Mouse (Mus musculus) intestine, embryonic 14.5 days (tissue): ENCODE data around the gene Daam1. TPM values are rescaled to one million over a fixed set of nuclear protein-coding genes. Genes with fewer than 3 reads are reported as not detected.

Experiments used
- ATAC-seq: fragments of 200-750 bp; cut with Nextera tagmentation; replicated peaks from 2 replicates; pipeline ENCODE4 v1.8.0; 2017; ENCODE audit warnings: low read depth, moderate number of reproducible peaks, moderate TSS enrichment, moderate library complexity; ENCODE audit not compliant: low FRiP score, low TSS enrichment
- DNase-seq: peaks from one replicate; pipeline ENCODE4 v3.0.0-alpha.2; 2018; ENCODE audit warnings: low spot score
- H3K27ac ChIP-seq: fragments of 300-500 bp; sonication (generic); 2 replicates; pipeline ENCODE4 v1.5.1; 2014; ENCODE audit warnings: low read depth, mild to moderate bottlenecking, control low read depth
- H3K27me3 ChIP-seq: fragments of 300-500 bp; sonication (generic); replicated peaks from 2 replicates; pipeline ENCODE4 v1.6.1; 2014; ENCODE audit warnings: low read length, control low read depth; ENCODE audit not compliant: control insufficient read depth, insufficient read depth
- H3K36me3 ChIP-seq: fragments of 300-500 bp; sonication (generic); 2 replicates; pipeline ENCODE4 v1.6.1; 2014; ENCODE audit warnings: low read length, control low read depth; ENCODE audit not compliant: control insufficient read depth, insufficient read depth
- H3K4me1 ChIP-seq: fragments of 300-500 bp; sonication (generic); replicated peaks from 2 replicates; pipeline ENCODE4 v1.6.1; 2014; ENCODE audit warnings: low read length, control low read depth, mixed read lengths; ENCODE audit not compliant: control insufficient read depth, insufficient read depth
- H3K4me2 ChIP-seq: fragments of 300-500 bp; sonication (generic); 2 replicates; pipeline ENCODE4 v1.6.1; 2014; ENCODE audit warnings: low read length
- H3K4me3 ChIP-seq: fragments of 300-500 bp; sonication (generic); 2 replicates; pipeline ENCODE4 v1.5.1; 2014; ENCODE audit warnings: low read depth, low read length, control low read depth, mixed read lengths
- H3K9ac ChIP-seq: fragments of 300-500 bp; sonication (generic); 2 replicates; pipeline ENCODE4 v1.6.1; 2014; ENCODE audit warnings: mild to moderate bottlenecking, low read length
- H3K9me3 ChIP-seq: fragments of 300-500 bp; sonication (generic); 2 replicates; pipeline ENCODE4 v1.6.1; 2016; ENCODE audit warnings: low read length, control low read depth; ENCODE audit not compliant: control insufficient read depth
- WGBS: fragments of 180-500 bp; shearing (Covaris S2); extraction: QIAGEN DNeasy Blood & Tissue Kit; methylation state at CpG from one replicate; pipeline ENCODE4 v1.1.7; 2014; 5-methylcytosine and 5-hydroxymethylcytosine counted together
- polyA plus RNA-seq: library from polyadenylated mRNA; unstranded; fragments of >200 nt; fragmentation: Nextera tagmentation; extraction: Ambion mirVana; gene quantifications from 2 replicates; pipeline ENCODE4 v1.2.1, GENCODE M21; 2014

Daam1 gene
- polyA plus RNA-seq, 1 experiment from 2014 or later = 15.6 TPM

DNA sequence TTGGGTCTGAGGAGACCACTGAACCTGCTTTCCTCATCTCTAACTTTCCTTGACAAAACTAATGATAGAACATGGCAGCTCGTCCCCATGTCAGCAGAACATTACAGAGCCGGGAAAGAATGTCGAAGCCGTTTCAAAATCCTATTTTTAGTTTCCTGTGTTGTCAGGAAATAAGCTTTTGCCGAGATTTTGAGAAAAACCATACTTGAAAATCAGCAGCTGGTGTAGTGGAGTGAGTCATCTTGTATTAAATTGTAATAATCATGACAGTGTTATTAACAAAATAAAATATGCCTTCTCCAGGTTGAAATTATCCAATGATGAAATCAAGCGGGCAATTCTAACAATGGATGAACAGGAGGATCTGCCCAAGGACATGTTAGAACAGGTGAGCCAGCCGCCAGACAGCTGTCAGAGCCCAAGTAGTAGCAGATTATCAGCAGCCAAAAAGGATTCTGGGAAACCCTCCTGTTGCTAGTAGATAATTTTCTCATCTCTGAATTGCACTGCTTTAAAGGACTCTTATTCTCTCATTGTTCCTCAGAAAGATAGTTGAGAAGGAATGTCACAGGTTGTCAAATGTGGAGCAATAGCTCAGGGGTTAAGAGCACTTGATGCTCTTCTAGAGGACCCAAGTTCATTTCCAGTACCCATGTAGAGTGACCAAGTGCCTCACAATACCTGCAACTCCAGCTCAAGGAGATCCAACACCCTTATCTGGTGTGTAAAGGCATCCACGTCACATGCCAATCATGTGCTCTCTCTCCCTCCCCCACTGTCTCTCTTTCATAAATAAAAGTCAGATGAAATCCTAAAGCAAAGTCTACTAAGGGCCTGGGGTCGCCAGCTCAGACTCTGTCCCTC, 140.1 kb downstream of the Daam1 start:
- H3K9ac ChIP-seq = no peak overlapping the region
- H3K4me3 ChIP-seq = no peak overlapping the region
- DNase-seq = no peak
- H3K4me1 ChIP-seq = peaks cover 25% of the 10 kb centered on the region
- peak overlapping the region; percentile 74 for H3K27ac ChIP-seq
- H3K9me3 ChIP-seq = no peaks in the 10 kb centered on the region
- H3K4me2 ChIP-seq = no peak overlapping the region; the same call in 1 of the 2 replicates
- no peaks in the 10 kb centered on the region for H3K27me3 ChIP-seq
- peaks cover 37% of the 10 kb centered on the region for H3K36me3 ChIP-seq
- ATAC-seq = no peak
- 46% methylated on average over 9 of the region's 9 CpGs for WGBS

DNA sequence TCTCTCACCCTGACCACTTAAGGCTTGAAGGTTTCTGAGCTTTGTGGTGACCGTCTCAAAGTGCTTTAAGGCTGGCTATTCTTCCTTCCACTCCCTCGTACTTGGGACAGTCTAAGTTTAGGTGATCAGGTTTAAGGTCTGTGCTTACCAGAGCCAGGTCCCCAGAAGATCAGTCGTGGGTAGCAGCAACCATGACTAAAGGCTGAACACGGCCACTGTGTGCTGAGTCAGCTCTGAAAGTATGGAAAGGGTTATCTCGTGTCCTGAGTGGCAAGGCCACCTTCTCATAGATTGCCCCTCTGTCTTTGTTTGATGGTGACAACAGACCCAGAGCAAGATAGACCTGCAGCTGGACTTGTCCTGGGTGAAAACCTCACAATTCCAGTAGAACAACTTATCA, 141.2 kb downstream of the Daam1 start:
- Histone ChIP-seq H3K9ac (no peak overlapping the region), H3K4me3 (no peak overlapping the region), H3K9me3 (no peaks in the 10 kb centered on the region), H3K4me2 (no peak overlapping the region), H3K27ac (no peak overlapping the region; the same call in 1 of the 2 replicates), H3K36me3 (peaks cover 43% of the 10 kb centered on the region), H3K27me3 (no peaks in the 10 kb centered on the region), H3K4me1 (peaks cover 25% of the 10 kb centered on the region)
- DNase-seq (no peak), ATAC-seq (no peak)
- 68% methylated on average over 5 of the region's 5 CpGs for WGBS

DNA sequence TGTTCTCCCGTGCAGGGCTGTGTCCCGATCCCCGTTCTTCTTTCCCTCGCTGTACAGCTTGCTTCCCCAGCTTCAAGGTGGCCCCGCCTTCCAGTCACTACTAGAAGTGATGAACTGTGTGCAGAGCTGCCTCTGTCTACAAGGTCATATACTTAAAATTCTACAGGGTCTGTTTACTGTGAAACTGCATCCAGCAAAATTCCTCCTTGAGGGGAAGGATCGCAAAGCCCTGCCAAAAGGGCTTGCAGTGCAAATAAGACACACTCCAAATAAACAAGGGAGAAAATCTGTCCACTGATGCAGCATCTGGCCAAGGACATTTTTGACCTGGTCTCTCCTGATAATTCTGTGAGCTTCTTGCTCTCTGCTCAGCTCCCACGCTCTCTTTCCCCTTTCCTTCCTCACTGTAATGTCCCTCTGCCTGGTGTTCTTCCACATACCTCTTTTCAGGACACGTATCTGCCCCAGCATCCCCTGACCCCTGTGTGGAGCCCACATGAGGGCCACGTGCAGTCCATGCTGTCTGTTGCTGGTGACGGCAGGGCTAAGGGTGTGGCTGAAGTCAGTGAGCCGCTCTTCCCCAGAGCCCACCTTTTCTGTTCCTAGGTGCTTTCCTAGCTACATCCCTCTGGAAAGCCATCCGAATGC, 141.9 kb downstream of the Daam1 start:
- no peak for ATAC-seq
- peaks cover 47% of the 10 kb centered on the region for H3K36me3 ChIP-seq
- H3K4me3 ChIP-seq = no peak overlapping the region
- H3K4me1 ChIP-seq = peaks cover 25% of the 10 kb centered on the region
- WGBS = 67% methylated on average over 12 of the region's 12 CpGs
- H3K9me3 ChIP-seq = no peaks in the 10 kb centered on the region
- no peak overlapping the region for H3K9ac ChIP-seq
- no peak overlapping the region for H3K4me2 ChIP-seq
- DNase-seq = no peak
- H3K27ac ChIP-seq = peak overlapping the region; percentile 27
- H3K27me3 ChIP-seq = no peaks in the 10 kb centered on the region

DNA sequence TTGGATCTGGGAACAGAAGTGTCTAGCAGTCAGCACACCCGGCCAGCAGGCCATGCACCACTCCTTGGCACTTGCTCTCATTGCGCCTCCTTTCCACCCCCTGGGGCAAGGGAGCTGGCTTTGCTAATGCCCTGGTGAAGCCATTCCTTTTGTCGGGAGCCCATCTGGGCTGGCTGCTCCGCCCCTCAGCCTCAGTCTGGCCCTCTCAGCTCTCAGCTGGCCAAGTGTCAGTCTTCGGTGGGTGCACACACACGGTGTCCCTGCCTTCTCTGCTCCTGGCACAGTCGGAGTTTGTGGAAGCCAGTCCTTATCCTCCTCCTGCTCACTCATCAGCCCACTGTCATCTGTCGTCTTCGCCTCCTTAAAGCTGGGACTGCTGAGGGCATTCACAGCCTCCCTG, 142.7 kb downstream of the Daam1 start:
- no peak overlapping the region for H3K9ac ChIP-seq
- WGBS = 61% methylated on average over 9 of the region's 9 CpGs
- no peak overlapping the region for H3K4me3 ChIP-seq
- no peak for DNase-seq
- ATAC-seq = no peak
- H3K27ac ChIP-seq = no peak overlapping the region
- no peaks in the 10 kb centered on the region for H3K9me3 ChIP-seq
- H3K4me2 ChIP-seq = no peak overlapping the region
- H3K36me3 ChIP-seq = peaks cover 51% of the 10 kb centered on the region
- peaks cover 25% of the 10 kb centered on the region for H3K4me1 ChIP-seq
- H3K27me3 ChIP-seq = no peaks in the 10 kb centered on the region

DNA sequence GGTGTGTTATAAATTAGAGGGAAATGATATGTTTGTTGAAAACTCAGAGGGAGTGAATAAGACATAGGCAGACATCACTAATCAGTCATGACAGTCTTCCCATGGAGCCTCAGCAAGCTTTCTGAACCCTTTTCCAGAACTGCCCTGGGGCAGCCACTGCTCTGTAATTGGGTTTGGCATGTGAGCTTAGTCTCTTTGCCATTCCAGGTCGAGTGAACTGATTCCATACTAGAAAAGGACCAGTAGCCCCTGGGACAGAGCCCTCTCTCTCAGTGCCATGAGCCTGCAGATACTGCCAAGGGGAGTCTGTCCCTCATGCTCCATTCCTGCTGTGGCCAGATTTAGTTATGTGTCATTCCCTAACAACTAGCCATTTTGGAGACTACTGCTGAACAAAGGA, 144.7 kb downstream of the Daam1 start:
- 68% methylated on average over 1 of the region's 1 CpGs for WGBS
- H3K27ac ChIP-seq = no peak overlapping the region
- no peak overlapping the region for H3K9ac ChIP-seq
- no peaks in the 10 kb centered on the region for H3K27me3 ChIP-seq
- H3K4me3 ChIP-seq = no peak overlapping the region
- H3K4me2 ChIP-seq = no peak overlapping the region
- peaks cover 63% of the 10 kb centered on the region for H3K36me3 ChIP-seq
- DNase-seq (no peak), ATAC-seq (no peak)
- peaks cover 13% of the 10 kb centered on the region for H3K4me1 ChIP-seq
- no peaks in the 10 kb centered on the region for H3K9me3 ChIP-seq

DNA sequence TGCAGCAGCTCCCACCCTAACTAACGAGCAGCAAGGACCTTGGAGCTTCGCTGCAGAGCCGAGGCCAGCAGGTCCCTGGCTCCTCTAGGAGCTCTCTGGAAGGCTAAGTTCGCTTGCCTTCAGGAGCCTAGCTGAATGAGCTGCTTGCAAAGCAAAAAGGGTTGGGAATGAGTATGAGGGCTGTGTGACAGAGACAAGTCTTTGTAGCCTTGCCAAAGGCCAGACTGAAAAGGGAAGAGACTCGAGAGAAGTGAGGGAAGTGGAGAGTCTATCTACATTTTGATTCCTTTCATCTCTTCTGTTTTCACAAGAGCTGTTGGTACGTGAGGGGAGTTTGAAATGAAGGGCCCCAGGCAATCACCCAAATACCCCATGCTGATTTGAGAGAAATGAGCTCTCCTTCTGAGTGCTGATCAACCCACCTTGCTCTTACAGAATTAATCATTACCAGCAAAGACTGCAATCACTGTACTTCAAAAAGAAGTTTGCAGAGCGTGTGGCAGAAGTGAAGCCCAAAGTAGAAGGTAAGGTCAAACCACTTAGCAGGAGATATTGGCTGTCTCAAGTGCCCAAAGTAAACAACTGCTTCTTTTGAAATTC, 145.6 kb downstream of the Daam1 start:
- ATAC-seq (no peak), DNase-seq (no peak)
- H3K4me2 ChIP-seq = no peak overlapping the region
- no peak overlapping the region for H3K4me3 ChIP-seq
- no peak overlapping the region for H3K9ac ChIP-seq
- H3K27me3 ChIP-seq = no peaks in the 10 kb centered on the region
- peaks cover 63% of the 10 kb centered on the region for H3K36me3 ChIP-seq
- no peaks in the 10 kb centered on the region for H3K9me3 ChIP-seq
- peaks cover 12% of the 10 kb centered on the region for H3K4me1 ChIP-seq
- 40% methylated on average over 7 of the region's 7 CpGs for WGBS
- H3K27ac ChIP-seq = no peak overlapping the region

DNA sequence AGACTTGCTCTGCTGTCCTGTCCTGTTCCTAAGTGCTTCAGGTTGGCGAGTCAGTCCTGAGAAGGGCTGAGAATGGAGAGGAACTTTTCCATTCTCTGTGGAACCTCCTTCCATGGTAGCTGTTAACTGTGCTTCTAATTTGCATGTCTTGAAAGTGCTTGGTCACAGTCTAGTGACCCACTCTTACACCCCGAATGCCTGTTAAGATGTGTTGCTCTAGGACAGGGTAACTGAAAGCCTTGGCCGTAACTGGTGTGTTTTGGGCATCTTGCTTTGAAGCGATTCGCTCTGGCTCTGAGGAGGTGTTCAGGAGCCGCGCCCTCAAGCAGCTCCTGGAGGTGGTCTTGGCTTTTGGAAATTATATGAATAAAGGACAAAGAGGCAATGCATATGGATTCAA, 146.5 kb downstream of the Daam1 start:
- peaks cover 56% of the 10 kb centered on the region for H3K36me3 ChIP-seq
- peaks cover 3% of the 10 kb centered on the region for H3K4me1 ChIP-seq
- H3K4me2 ChIP-seq = no peak overlapping the region
- H3K9ac ChIP-seq = no peak overlapping the region
- ATAC-seq = no peak
- no peak overlapping the region for H3K27ac ChIP-seq
- H3K9me3 ChIP-seq = no peaks in the 10 kb centered on the region
- DNase-seq = no peak
- no peaks in the 10 kb centered on the region for H3K27me3 ChIP-seq
- 91% methylated on average over 7 of the region's 7 CpGs for WGBS
- no peak overlapping the region for H3K4me3 ChIP-seq

DNA sequence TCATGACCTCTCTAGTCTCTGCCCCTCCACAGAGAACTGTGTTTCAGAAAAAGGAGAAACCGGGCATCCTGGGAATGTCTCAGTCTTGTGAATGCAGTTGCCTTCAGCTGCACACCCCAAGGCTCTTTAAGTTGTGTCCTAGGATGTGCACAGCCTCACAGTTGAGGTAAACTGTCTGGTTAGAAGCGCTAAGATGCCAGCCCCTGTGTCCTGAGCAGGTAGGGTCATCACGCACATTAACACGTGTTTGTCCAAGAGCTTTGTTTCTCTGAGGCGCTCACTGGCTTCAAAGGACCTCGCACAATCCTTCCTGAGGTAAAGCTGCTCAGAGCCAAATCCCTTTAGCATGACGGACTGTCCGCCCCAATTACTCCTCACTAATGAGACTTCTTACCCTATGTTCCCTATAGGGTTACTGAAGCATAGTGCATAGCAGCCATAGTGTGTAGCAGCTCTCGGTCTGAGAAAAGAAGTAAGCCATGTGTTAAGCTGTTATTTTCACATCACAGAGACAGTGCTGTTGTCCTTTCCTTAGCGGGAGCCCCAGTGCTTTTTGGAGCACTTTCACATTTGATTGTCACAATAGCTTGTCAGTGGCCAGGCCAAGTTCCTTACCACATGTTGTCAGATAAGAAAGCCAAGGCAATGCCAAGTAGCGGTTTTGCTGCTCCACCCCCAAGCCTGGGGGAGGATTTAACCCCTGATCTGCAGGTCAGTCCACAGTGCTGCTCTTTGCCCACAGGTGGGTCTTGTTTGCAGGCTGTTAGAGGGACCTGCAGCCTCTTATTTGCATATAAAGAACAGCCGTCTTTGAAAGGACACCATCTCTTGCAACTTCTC, 147.9 kb downstream of the Daam1 start:
- no peak overlapping the region for H3K4me3 ChIP-seq
- H3K4me1 ChIP-seq = peaks cover 2% of the 10 kb centered on the region; the same call in 1 of the 2 replicates
- WGBS = 79% methylated on average over 12 of the region's 12 CpGs
- H3K27me3 ChIP-seq = no peaks in the 10 kb centered on the region
- no peak overlapping the region for H3K4me2 ChIP-seq
- H3K9ac ChIP-seq = no peak overlapping the region
- peaks cover 63% of the 10 kb centered on the region for H3K36me3 ChIP-seq
- no peak for DNase-seq
- no peak overlapping the region for H3K27ac ChIP-seq
- no peaks in the 10 kb centered on the region for H3K9me3 ChIP-seq
- ATAC-seq = no peak
